Mouse (Mus musculus): ENCODE measurements around the gene Syne3. TPM values are rescaled to one million over a fixed set of nuclear protein-coding genes. Genes with fewer than 3 reads are reported as not detected.

Syne3 gene
- total RNA-seq, 2 experiments from 2014 or later, result 13.4 to 22.4 TPM

- ATAC-seq (replicated peaks; ENCODE audit: poor library complexity, severe bottlenecking), result peak; percentile 7; the same call in 1 of the 2 replicates
Measured at GRCm38 (mm10) chr12:105002340-105003132, 7.1 kb downstream of the Syne3 start.

GRCm38 (mm10) chr12:105001317-105001716 lies 8.3 kb downstream of the Syne3 start:
- 0 out of 2 replicates have a peak, but pooled peaks have one; percentile 3 for ATAC-seq (replicated peaks; ENCODE audit: poor library complexity, severe bottlenecking)

GRCm38 (mm10) chr12:105000487-105001283 lies 8.9 kb downstream of the Syne3 start:
- ATAC-seq (replicated peaks; ENCODE audit: poor library complexity, severe bottlenecking), result peak; percentile 66

GRCm38 (mm10) chr12:104999171-104999570 lies 10.4 kb downstream of the Syne3 start:
- ATAC-seq (replicated peaks; ENCODE audit: poor library complexity, severe bottlenecking), result peak; percentile 23

- no peak for ATAC-seq (replicated peaks; ENCODE audit: poor library complexity, severe bottlenecking)
Measured at GRCm38 (mm10) chr12:104998541-104998940, 11.1 kb downstream of the Syne3 start.

GRCm38 (mm10) chr12:104997641-104998293 lies 11.8 kb downstream of the Syne3 start:
- ATAC-seq (replicated peaks; ENCODE audit: poor library complexity, severe bottlenecking), result peak; percentile 23

- ATAC-seq (replicated peaks; ENCODE audit: poor library complexity, severe bottlenecking), result no peak
Measured at GRCm38 (mm10) chr12:104997159-104997558, 12.4 kb downstream of the Syne3 start.

- no peak for ATAC-seq (replicated peaks; ENCODE audit: poor library complexity, severe bottlenecking)
Measured at GRCm38 (mm10) chr12:104996012-104996728, 13.4 kb downstream of the Syne3 start.

GRCm38 (mm10) chr12:104995259-104995876 lies 14.2 kb downstream of the Syne3 start:
- peak; percentile 41 for ATAC-seq (replicated peaks; ENCODE audit: poor library complexity, severe bottlenecking)

- no peak for ATAC-seq (replicated peaks; ENCODE audit: poor library complexity, severe bottlenecking)
Measured at GRCm38 (mm10) chr12:104992838-104993237, 16.8 kb downstream of the Syne3 start.

- ATAC-seq (replicated peaks; ENCODE audit: poor library complexity, severe bottlenecking), result peak; percentile 33
Measured at GRCm38 (mm10) chr12:104992123-104992741, 17.4 kb downstream of the Syne3 start.

- peak; percentile 80 for ATAC-seq (replicated peaks; ENCODE audit: poor library complexity, severe bottlenecking)
Measured at GRCm38 (mm10) chr12:104990741-104991454, 18.7 kb downstream of the Syne3 start.

- no peak for ATAC-seq (replicated peaks; ENCODE audit: poor library complexity, severe bottlenecking)
Measured at GRCm38 (mm10) chr12:104987936-104988335, 21.7 kb downstream of the Syne3 start.

GRCm38 (mm10) chr12:104986781-104987180 lies 22.8 kb downstream of the Syne3 start:
- peak; percentile 5; the same call in 1 of the 2 replicates for ATAC-seq (replicated peaks; ENCODE audit: poor library complexity, severe bottlenecking)

- ATAC-seq (replicated peaks; ENCODE audit: poor library complexity, severe bottlenecking), result no peak
Measured at GRCm38 (mm10) chr12:104986001-104986400, 23.6 kb downstream of the Syne3 start.

GRCm38 (mm10) chr12:104985088-104985487 lies 24.5 kb downstream of the Syne3 start:
- ATAC-seq (replicated peaks; ENCODE audit: poor library complexity, severe bottlenecking), result no peak

GRCm38 (mm10) chr12:104983476-104983875 lies 26.1 kb downstream of the Syne3 start:
- ATAC-seq (replicated peaks; ENCODE audit: poor library complexity, severe bottlenecking), result peak; percentile 84

- no peak for ATAC-seq (replicated peaks; ENCODE audit: poor library complexity, severe bottlenecking)
Measured at GRCm38 (mm10) chr12:104978943-104979723, 30.5 kb downstream of the Syne3 start.
